Mouse (Mus musculus) lung, postnatal 0 days (tissue): ENCODE data around the gene Golga7b.

ENCODE experiments used
- CTCF ChIP-seq: IDR thresholded peaks from 2 replicates; pipeline ENCODE4 v1.5.1; 2016; ENCODE audit warnings: antibody characterized with exemption, mild to moderate bottlenecking
- EP300 ChIP-seq: IDR thresholded peaks from 2 replicates; pipeline ENCODE4 v1.6.1; 2016; ENCODE audit warnings: antibody characterized with exemption, mild to moderate bottlenecking, control low read depth

DNA sequence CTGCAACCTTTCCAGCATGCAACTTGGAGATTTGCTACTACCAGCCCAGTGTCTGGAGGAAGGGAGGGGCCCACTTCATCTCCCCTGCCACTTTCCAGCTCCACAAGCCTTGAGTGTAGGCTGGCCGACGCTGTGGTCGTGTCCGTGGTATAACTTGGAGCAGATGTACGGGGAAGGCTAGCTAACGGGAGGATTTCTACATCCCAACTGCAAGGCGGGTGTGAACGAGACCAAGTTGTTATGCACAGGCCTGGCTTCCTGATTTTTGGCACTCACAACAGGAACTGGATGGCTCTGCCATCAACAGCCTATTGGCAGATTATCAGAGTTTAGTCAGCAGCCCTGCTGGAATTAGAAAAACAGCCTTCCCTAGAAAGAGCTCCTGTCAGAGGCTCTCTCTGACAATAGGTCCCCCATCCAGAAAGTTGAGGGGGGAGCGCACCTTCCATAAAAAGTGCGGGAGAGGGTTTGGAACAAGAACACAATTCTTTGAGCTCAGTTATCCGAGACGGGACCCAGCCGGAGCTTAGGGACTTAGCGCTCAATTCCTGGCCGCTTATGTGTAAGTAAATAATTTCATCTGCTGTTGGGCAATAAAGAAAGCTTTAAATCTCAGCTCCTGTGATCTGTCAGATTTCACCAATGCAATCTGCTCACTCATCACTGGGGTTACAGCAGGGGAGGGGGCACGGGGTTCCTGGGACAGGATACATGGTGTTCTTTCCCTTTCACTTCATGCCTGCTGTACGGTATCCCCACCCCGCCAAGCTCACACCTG, 70.5 kb downstream of the Golga7b start:
- no peak for TF ChIP-seq EP300
- TF ChIP-seq CTCF, result no peak
